Mouse (Mus musculus) forebrain, embryonic 16.5 days (tissue): ENCODE results near the gene Kcnt2. TPM values are rescaled to one million over a fixed set of nuclear protein-coding genes. Genes with fewer than 3 reads are reported as not detected.

Experiments used
- ATAC-seq: fragments of 200-750 bp; cut with Nextera tagmentation; 2 replicates; pipeline ENCODE4 v1.8.0; 2017; ENCODE audit warnings: mild to moderate bottlenecking, moderate library complexity
- H3K27ac ChIP-seq: fragments of 300-500 bp; sonication (generic); 2 replicates; pipeline ENCODE4 v1.5.1; 2014; ENCODE audit warnings: low read length, control low read depth
- H3K27me3 ChIP-seq: fragments of 300-500 bp; sonication (generic); replicated peaks from 2 replicates; pipeline ENCODE4 v1.6.1; 2014; ENCODE audit warnings: low read length; ENCODE audit not compliant: control insufficient read depth, insufficient read depth
- H3K36me3 ChIP-seq: fragments of 300-500 bp; sonication (generic); 2 replicates; pipeline ENCODE4 v1.6.1; 2014; ENCODE audit not compliant: control insufficient read depth, insufficient read depth
- H3K4me1 ChIP-seq: fragments of 300-500 bp; sonication (generic); replicated peaks from 2 replicates; pipeline ENCODE4 v1.6.1; 2014; ENCODE audit warnings: low read length; ENCODE audit not compliant: control insufficient read depth, insufficient read depth
- H3K4me2 ChIP-seq: fragments of 300-500 bp; sonication (generic); 2 replicates; pipeline ENCODE4 v1.6.1; 2014; ENCODE audit warnings: mild to moderate bottlenecking, low read length, control low read depth
- H3K4me3 ChIP-seq: fragments of 300-500 bp; sonication (generic); replicated peaks from 2 replicates; pipeline ENCODE4 v1.5.1; 2014; ENCODE audit warnings: mild to moderate bottlenecking, low read length, control low read depth
- H3K9ac ChIP-seq: fragments of 300-500 bp; sonication (generic); replicated peaks from 2 replicates; pipeline ENCODE4 v1.6.1; 2014; ENCODE audit warnings: low read depth, low read length, control low read depth
- H3K9me3 ChIP-seq: fragments of 300-500 bp; sonication (generic); 2 replicates; pipeline ENCODE4 v1.6.1; 2016; ENCODE audit warnings: low read length; ENCODE audit not compliant: control insufficient read depth
- WGBS: fragments of 180-500 bp; shearing (Covaris S2); extraction: QIAGEN DNeasy Blood & Tissue Kit; methylation state at CpG from one replicate; pipeline ENCODE4 v1.1.7; 2014; 5-methylcytosine and 5-hydroxymethylcytosine counted together
- polyA plus RNA-seq: library from polyadenylated mRNA; unstranded; fragments of >200 nt; fragmentation: Nextera tagmentation; extraction: Ambion mirVana; gene quantifications from 2 replicates; pipeline ENCODE4 v1.2.1, GENCODE M21; 2015

Gene Kcnt2
- polyA plus RNA-seq, 1 experiment from 2014 or later = 2.8 TPM

GRCm38 (mm10) chr1:140451924-140452323 is 206.0 kb downstream of the Kcnt2 start:
- no peak overlapping the region for H3K9ac ChIP-seq
- H3K36me3 ChIP-seq = no peaks in the 10 kb centered on the region
- H3K9me3 ChIP-seq = no peaks in the 10 kb centered on the region
- H3K4me1 ChIP-seq = no peaks in the 10 kb centered on the region
- no peak for ATAC-seq
- H3K27me3 ChIP-seq = no peaks in the 10 kb centered on the region
- WGBS = 90% methylated on average over 1 of the region's 1 CpGs
- no peak overlapping the region for H3K4me2 ChIP-seq
- no peak overlapping the region for H3K4me3 ChIP-seq
- H3K27ac ChIP-seq = no peak overlapping the region

GRCm38 (mm10) chr1:140455903-140456302 is 209.9 kb downstream of the Kcnt2 start:
- Histone ChIP-seq H3K4me3 (no peak overlapping the region), H3K36me3 (no peaks in the 10 kb centered on the region), H3K9ac (no peak overlapping the region), H3K27ac (no peak overlapping the region), H3K27me3 (no peaks in the 10 kb centered on the region), H3K4me2 (no peak overlapping the region), H3K9me3 (no peaks in the 10 kb centered on the region), H3K4me1 (no peaks in the 10 kb centered on the region)
- ATAC-seq = no peak
- WGBS = 81% methylated on average over 2 of the region's 2 CpGs

GRCm38 (mm10) chr1:140456873-140457272 is 210.9 kb downstream of the Kcnt2 start:
- no peak overlapping the region for H3K9ac ChIP-seq
- no peaks in the 10 kb centered on the region for H3K36me3 ChIP-seq
- no peaks in the 10 kb centered on the region for H3K9me3 ChIP-seq
- no peak overlapping the region for H3K4me3 ChIP-seq
- WGBS = 84% methylated on average over 2 of the region's 2 CpGs
- no peaks in the 10 kb centered on the region for H3K4me1 ChIP-seq
- H3K4me2 ChIP-seq = no peak overlapping the region
- H3K27ac ChIP-seq = no peak overlapping the region
- no peak for ATAC-seq
- H3K27me3 ChIP-seq = no peaks in the 10 kb centered on the region

GRCm38 (mm10) chr1:140468315-140468714 is 222.4 kb downstream of the Kcnt2 start:
- no peaks in the 10 kb centered on the region for H3K36me3 ChIP-seq
- no peaks in the 10 kb centered on the region for H3K9me3 ChIP-seq
- peak; percentile 68 for ATAC-seq
- H3K9ac ChIP-seq = no peak overlapping the region
- H3K27ac ChIP-seq = no peak overlapping the region
- no peaks in the 10 kb centered on the region for H3K27me3 ChIP-seq
- H3K4me2 ChIP-seq = no peak overlapping the region
- H3K4me3 ChIP-seq = no peak overlapping the region
- 53% methylated on average over 4 of the region's 4 CpGs for WGBS
- 0 out of 2 replicates have a peak, but pooled peaks cover 2% of the 10 kb centered on the region for H3K4me1 ChIP-seq

GRCm38 (mm10) chr1:140469586-140469985 is 223.6 kb downstream of the Kcnt2 start:
- no peaks in the 10 kb centered on the region for H3K27me3 ChIP-seq
- H3K27ac ChIP-seq = no peak overlapping the region
- H3K9ac ChIP-seq = no peak overlapping the region
- no peaks in the 10 kb centered on the region for H3K36me3 ChIP-seq
- H3K4me1 ChIP-seq = 0 out of 2 replicates have a peak, but pooled peaks cover 2% of the 10 kb centered on the region
- no peaks in the 10 kb centered on the region for H3K9me3 ChIP-seq
- WGBS = 76% methylated on average over 1 of the region's 1 CpGs
- no peak for ATAC-seq
- H3K4me2 ChIP-seq = no peak overlapping the region
- H3K4me3 ChIP-seq = no peak overlapping the region

- H3K4me2 ChIP-seq = no peak overlapping the region
- no peaks in the 10 kb centered on the region for H3K4me1 ChIP-seq
- no peaks in the 10 kb centered on the region for H3K36me3 ChIP-seq
- H3K4me3 ChIP-seq = no peak overlapping the region
- H3K27me3 ChIP-seq = no peaks in the 10 kb centered on the region
- no peak for ATAC-seq
- no peaks in the 10 kb centered on the region for H3K9me3 ChIP-seq
- 65% methylated on average over 2 of the region's 2 CpGs for WGBS
- H3K27ac ChIP-seq = no peak overlapping the region
- H3K9ac ChIP-seq = no peak overlapping the region
Observed at GRCm38 (mm10) chr1:140476921-140477320, 231.0 kb downstream of the Kcnt2 start.

GRCm38 (mm10) chr1:140484016-140484415 is 238.1 kb downstream of the Kcnt2 start:
- no peak for ATAC-seq
- Histone ChIP-seq H3K9me3 (no peaks in the 10 kb centered on the region), H3K4me3 (no peak overlapping the region), H3K27me3 (no peaks in the 10 kb centered on the region), H3K4me2 (no peak overlapping the region), H3K27ac (no peak overlapping the region), H3K4me1 (no peaks in the 10 kb centered on the region), H3K36me3 (no peaks in the 10 kb centered on the region), H3K9ac (no peak overlapping the region)
- 88% methylated on average over 1 of the region's 1 CpGs for WGBS

- Histone ChIP-seq H3K27ac (no peak overlapping the region), H3K4me3 (no peak overlapping the region), H3K36me3 (no peaks in the 10 kb centered on the region), H3K4me1 (no peaks in the 10 kb centered on the region), H3K4me2 (no peak overlapping the region), H3K9ac (no peak overlapping the region), H3K27me3 (no peaks in the 10 kb centered on the region), H3K9me3 (no peaks in the 10 kb centered on the region)
- 69% methylated on average over 2 of the region's 2 CpGs for WGBS
- ATAC-seq = no peak
Observed at GRCm38 (mm10) chr1:140489816-140490215, 243.9 kb downstream of the Kcnt2 start.

- ATAC-seq = no peak
- Histone ChIP-seq H3K4me1 (no peaks in the 10 kb centered on the region), H3K27ac (no peak overlapping the region), H3K4me3 (no peak overlapping the region), H3K36me3 (no peaks in the 10 kb centered on the region), H3K9me3 (no peaks in the 10 kb centered on the region), H3K27me3 (no peaks in the 10 kb centered on the region), H3K4me2 (no peak overlapping the region), H3K9ac (no peak overlapping the region)
- WGBS = 75% methylated on average over 1 of the region's 1 CpGs
Observed at GRCm38 (mm10) chr1:140491406-140491805, 245.4 kb downstream of the Kcnt2 start.

- WGBS = 90% methylated on average over 2 of the region's 2 CpGs
Observed at GRCm38 (mm10) chr1:140492237-140492636, 246.3 kb downstream of the Kcnt2 start.

More at GRCm38 (mm10) chr1:140492237-140492636, 246.3 kb downstream of the Kcnt2 start:
- no peak overlapping the region for H3K4me2 ChIP-seq
- H3K4me3 ChIP-seq = no peak overlapping the region
- no peaks in the 10 kb centered on the region for H3K9me3 ChIP-seq
- H3K4me1 ChIP-seq = no peaks in the 10 kb centered on the region
- no peak for ATAC-seq
- H3K9ac ChIP-seq = no peak overlapping the region
- H3K36me3 ChIP-seq = no peaks in the 10 kb centered on the region
- no peaks in the 10 kb centered on the region for H3K27me3 ChIP-seq
- H3K27ac ChIP-seq = no peak overlapping the region
